In the genomic region with DNA sequence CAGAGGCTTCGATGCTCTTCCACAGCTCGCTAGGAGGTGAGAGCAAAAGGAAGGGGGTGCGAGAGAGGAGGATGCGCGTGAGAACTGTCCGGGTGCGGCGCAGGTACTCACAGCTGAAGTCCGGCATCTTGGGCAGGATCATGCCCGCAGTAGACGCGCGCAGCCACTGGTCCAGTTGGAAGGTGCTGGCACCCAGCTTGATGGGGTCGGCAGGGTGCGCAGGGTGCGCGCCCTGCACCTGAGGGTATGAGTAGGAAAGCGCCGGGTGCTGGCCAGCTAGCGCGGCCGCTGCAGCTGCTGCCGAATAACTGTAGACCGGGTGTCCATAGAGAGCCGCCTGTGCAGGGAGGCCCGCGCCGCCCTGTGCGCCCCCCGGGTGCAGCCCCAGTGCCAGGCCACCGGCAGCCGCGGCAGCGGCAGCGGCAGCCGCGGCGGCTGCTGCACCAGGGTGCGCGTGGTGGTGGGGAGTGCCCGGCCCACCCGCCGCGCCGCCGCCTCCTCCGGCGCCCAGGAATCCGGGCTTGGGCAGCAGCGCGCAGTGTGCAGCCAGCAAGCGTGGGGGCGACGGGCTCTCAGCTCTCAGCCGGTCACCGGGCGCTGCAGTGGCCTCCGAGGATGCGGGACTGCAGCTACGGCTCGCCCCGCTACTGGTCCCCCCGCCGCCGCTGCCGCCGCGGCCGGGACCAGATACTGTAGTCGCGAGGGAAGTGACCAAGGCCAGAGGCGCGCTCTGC, we compare ENCODE assay signal across 9 mouse cellular contexts. TPM values are rescaled to one million over a fixed set of nuclear protein-coding genes. Genes with fewer than 3 reads are reported as not detected.
DNase-seq lines count a peak whose midpoint lies in the region; ATAC-seq and TF ChIP-seq lines count a peak whose summit lies in the region.
"Had no signal": no experiment of that assay in that cellular context is flagged by ENCODE, and none has a peak within 500 bp of the region (broad histone marks: within the 10 kb centered on the region; RNA-seq: fewer than 3 reads in every experiment).

No protein-coding gene starts in this region.

- TF ChIP-seq CTCF in lung, embryonic 14.5 days (IDR thresholded peaks at IDR 0.05; ENCODE audit: low read depth) = no peak

- DNase-seq in lung, embryonic 14.5 days = no peak
- no peak for DNase-seq in lung, postnatal 10 days
- peak; percentile 51 for DNase-seq in limb, embryonic 11.5 days (ENCODE audit: low spot score)
- no peak for DNase-seq in layer of hippocampus, postnatal 10 days (ENCODE audit: low spot score in 2 of 2)
- DNase-seq in urinary bladder, postnatal 25 days (ENCODE audit: low spot score) = no peak
- DNase-seq in spleen, adult 12 weeks (ENCODE audit: low spot score) = no peak

- H3K27me3 ChIP-seq in lung, embryonic 14.5 days (ENCODE audit: insufficient read depth, low read length) = peaks cover 100% of the 10 kb centered on the region
- peaks cover 100% of the 10 kb centered on the region for H3K27me3 ChIP-seq in forebrain, embryonic 13.5 days
- H3K27me3 ChIP-seq in limb, embryonic 11.5 days (ENCODE audit: control insufficient read depth, insufficient read depth, low read length) = peaks cover 92% of the 10 kb centered on the region
- H3K27me3 ChIP-seq in neural tube, embryonic 15.5 days (replicated peaks) = peaks cover 97% of the 10 kb centered on the region

- H3K36me3 ChIP-seq in lung, embryonic 14.5 days (ENCODE audit: insufficient read depth) = no peaks in the 10 kb centered on the region
- no peaks in the 10 kb centered on the region for H3K36me3 ChIP-seq in forebrain, embryonic 13.5 days (ENCODE audit: poor library complexity, severe bottlenecking)
- no peaks in the 10 kb centered on the region for H3K36me3 ChIP-seq in limb, embryonic 11.5 days (ENCODE audit: control insufficient read depth, insufficient read depth, low read length)
- H3K36me3 ChIP-seq in neural tube, embryonic 15.5 days = no peaks in the 10 kb centered on the region

- no peaks in the 10 kb centered on the region for H3K9me3 ChIP-seq in lung, embryonic 14.5 days (ENCODE audit: low read depth, low read length)
- no peaks in the 10 kb centered on the region for H3K9me3 ChIP-seq in forebrain, embryonic 13.5 days (replicated peaks)
- H3K9me3 ChIP-seq in limb, embryonic 11.5 days (ENCODE audit: control insufficient read depth, low read length) = no peaks in the 10 kb centered on the region
- H3K9me3 ChIP-seq in neural tube, embryonic 15.5 days (replicated peaks) = no peaks in the 10 kb centered on the region

- under 1% methylated on average over 67 of the region's 73 CpGs for WGBS in lung, embryonic 14.5 days
- 2% methylated on average over 55 of the region's 73 CpGs for WGBS in forebrain, embryonic 13.5 days
- under 1% methylated on average over 68 of the region's 73 CpGs for WGBS in limb, embryonic 11.5 days
- under 1% methylated on average over 60 of the region's 73 CpGs for WGBS in neural tube, embryonic 15.5 days

- peak; percentile 19; the same call in 1 of the 2 replicates for ATAC-seq in lung, embryonic 14.5 days (ENCODE audit: insufficient read depth)
- ATAC-seq in forebrain, embryonic 13.5 days = no peak
- ATAC-seq in limb, embryonic 11.5 days (ENCODE audit: insufficient number of reproducible peaks, low FRiP score, low TSS enrichment, low read depth) = no peak
- ATAC-seq in neural tube, embryonic 15.5 days (ENCODE audit: low FRiP score) = peak; percentile 11; the same call in 1 of the 2 replicates

- H3K4me1 ChIP-seq in lung, embryonic 14.5 days (ENCODE audit: insufficient read depth) = no peaks in the 10 kb centered on the region
- peaks cover 24% of the 10 kb centered on the region for H3K4me1 ChIP-seq in forebrain, embryonic 13.5 days
- H3K4me1 ChIP-seq in limb, embryonic 11.5 days (ENCODE audit: control insufficient read depth, insufficient read depth, low read length) = peaks cover 6% of the 10 kb centered on the region
- peaks cover 17% of the 10 kb centered on the region for H3K4me1 ChIP-seq in neural tube, embryonic 15.5 days

- no peak overlapping the region for H3K27ac ChIP-seq in lung, embryonic 14.5 days (ENCODE audit: low read depth)
- H3K27ac ChIP-seq in forebrain, embryonic 13.5 days = no peak overlapping the region
- H3K27ac ChIP-seq in limb, embryonic 11.5 days (replicated peaks; ENCODE audit: low read depth, low read length) = no peak overlapping the region
- H3K27ac ChIP-seq in neural tube, embryonic 15.5 days (replicated peaks) = no peak overlapping the region

- H3K4me2 ChIP-seq in lung, embryonic 14.5 days = peak overlapping the region; percentile 71
- H3K4me2 ChIP-seq in forebrain, embryonic 13.5 days = peak overlapping the region; percentile 56
- peak overlapping the region; percentile 74 for H3K4me2 ChIP-seq in limb, embryonic 11.5 days (ENCODE audit: low read depth, severe bottlenecking)
- peak overlapping the region; percentile 57 for H3K4me2 ChIP-seq in neural tube, embryonic 15.5 days

- peak overlapping the region; percentile 38 for H3K4me3 ChIP-seq in lung, embryonic 14.5 days (ENCODE audit: low read depth, low read length)
- H3K4me3 ChIP-seq in forebrain, embryonic 13.5 days = peak overlapping the region; percentile 32
- H3K4me3 ChIP-seq in limb, embryonic 11.5 days (ENCODE audit: low read depth, low read length) = peak overlapping the region; percentile 29
- H3K4me3 ChIP-seq in neural tube, embryonic 15.5 days (replicated peaks) = peak overlapping the region; percentile 34

- H3K9ac ChIP-seq in lung, embryonic 14.5 days = peak overlapping the region; percentile 6; the same call in 1 of the 2 replicates
- H3K9ac ChIP-seq in forebrain, embryonic 13.5 days = peak overlapping the region; percentile 45; the same call in 1 of the 2 replicates
- H3K9ac ChIP-seq in limb, embryonic 11.5 days (ENCODE audit: low read length) = no peak overlapping the region
- H3K9ac ChIP-seq in neural tube, embryonic 15.5 days (replicated peaks) = no peak overlapping the region; the same call in 1 of the 2 replicates

RNA-seq across cellular contexts. Expression of a gene that starts 0.6 kb away (rescaled TPM):
- not detected in 2 replicates for polyA plus RNA-seq in lung, embryonic 14.5 days (2014; fragmentation: Nextera tagmentation; extraction: Ambion mirVana)
- polyA plus RNA-seq in forebrain, embryonic 13.5 days (2015; fragmentation: Nextera tagmentation; extraction: Ambion mirVana) = not detected in 2 replicates
- polyA plus RNA-seq in limb, embryonic 11.5 days (2014; fragmentation: Nextera tagmentation; extraction: Ambion mirVana) = 1.2 and 1.3 TPM in 2 replicates
- 0.95 and 1.3 TPM in 2 replicates for polyA plus RNA-seq in neural tube, embryonic 15.5 days (2015; fragmentation: Nextera tagmentation; extraction: Ambion mirVana)
- not detected for total RNA-seq in layer of hippocampus, postnatal 10 days (2021)
- polyA plus RNA-seq: gonadal fat pad, adult 2 months had no signal

RNA-seq across cellular contexts. Expression of a gene that starts 43.2 kb away (rescaled TPM):
- polyA plus RNA-seq in lung, embryonic 14.5 days (2014; fragmentation: Nextera tagmentation; extraction: Ambion mirVana) = 21.2 and 26.8 TPM in 2 replicates
- polyA plus RNA-seq in forebrain, embryonic 13.5 days (2015; fragmentation: Nextera tagmentation; extraction: Ambion mirVana) = 26.0 and 26.6 TPM in 2 replicates
- polyA plus RNA-seq in limb, embryonic 11.5 days (2014; fragmentation: Nextera tagmentation; extraction: Ambion mirVana) = 24.4 and 34.5 TPM in 2 replicates
- polyA plus RNA-seq in neural tube, embryonic 15.5 days (2015; fragmentation: Nextera tagmentation; extraction: Ambion mirVana) = 16.2 and 23.1 TPM in 2 replicates
- 10 to 100 TPM; 22.2 to 22.7 TPM for total RNA-seq in layer of hippocampus, postnatal 10 days (2021)

Comparison
In these comparisons a context has a peak if more than half of its experiments do, and no peak if none do; other contexts are left out.
1. ATAC-seq: peak in lung, embryonic 14.5 days (single experiment) and neural tube, embryonic 15.5 days (single experiment); none in forebrain, embryonic 13.5 days (single experiment) and limb, embryonic 11.5 days (single experiment).
2. H3K9ac ChIP-seq: peak in lung, embryonic 14.5 days (single experiment) and forebrain, embryonic 13.5 days (single experiment); none in limb, embryonic 11.5 days (single experiment) and neural tube, embryonic 15.5 days (single experiment).
3. Peak in every context shown above with its lines, with median percentiles within 50 percentile points of each other: H3K4me2 ChIP-seq and H3K4me3 ChIP-seq.